Mouse (Mus musculus): Measurements from ENCODE around the gene Tnpo2.

DNA sequence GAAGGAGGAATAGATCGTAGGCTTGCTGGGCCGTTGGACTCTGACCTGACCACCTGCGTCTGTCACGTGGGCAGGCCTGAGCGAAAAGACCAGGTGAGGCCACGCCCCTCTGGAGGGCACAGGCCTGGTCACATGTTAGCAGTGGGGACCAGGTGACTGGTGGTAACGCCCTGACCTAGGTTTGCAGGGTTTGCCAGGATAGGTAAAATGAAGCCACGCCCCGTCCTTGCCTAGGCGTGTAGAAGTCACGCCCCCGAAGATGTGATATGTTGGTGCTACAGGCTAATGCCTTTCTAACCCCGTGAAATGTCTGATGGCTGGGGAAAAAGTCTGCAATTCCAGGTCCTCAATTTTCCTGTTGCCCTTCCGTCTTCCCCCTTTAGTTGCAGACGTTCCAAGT, 45.9 kb upstream of the Tnpo2 start:
- no peak for TF ChIP-seq CTCF (IDR thresholded peaks at IDR 0.05; ENCODE audit: low read depth)
- TF ChIP-seq EP300 (optimal IDR thresholded peaks at IDR 0.05): no peak

Data from stomach, postnatal 0 days (tissue).